Mouse (Mus musculus) CD4-positive helper T cell, adult 2 months (primary cell): ENCODE results near the gene Coq2.

Experiments used
- DNase-seq: peaks from one replicate; pipeline ENCODE4 v3.0.0-alpha.2; 2012; ENCODE audit warnings: low read depth, missing footprints, low spot score

The Coq2 gene

DNA sequence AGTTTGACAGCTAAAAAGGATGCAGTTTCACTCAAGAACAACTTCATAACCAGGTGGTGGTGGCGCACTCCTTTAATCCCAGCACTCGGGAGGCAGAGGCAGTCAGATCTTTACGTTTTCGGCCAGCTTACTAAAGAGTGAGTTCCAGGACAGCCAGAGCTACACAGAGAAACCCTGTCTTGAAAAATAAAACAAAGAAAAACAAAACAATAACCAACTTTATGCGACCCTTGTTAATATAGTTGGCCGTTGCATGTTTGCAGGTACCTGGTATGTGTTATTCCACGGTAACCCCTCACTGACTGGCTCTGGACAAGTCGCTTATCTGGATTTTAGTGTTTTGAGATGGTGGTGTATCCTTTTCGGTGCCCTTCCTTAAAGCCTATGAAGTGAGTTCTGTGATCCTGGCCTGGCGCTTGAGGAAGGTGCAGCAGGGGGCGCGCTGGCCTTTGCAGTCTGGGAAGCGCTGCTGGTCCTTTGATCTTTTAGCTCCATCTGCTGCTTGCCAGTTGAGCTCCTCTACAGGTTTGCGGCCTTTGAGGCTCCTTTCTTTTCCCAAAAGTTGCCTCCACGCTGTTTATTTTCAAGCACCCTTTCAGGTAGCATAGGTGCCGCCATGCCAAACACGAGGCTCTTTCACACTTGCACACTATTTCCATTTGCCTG is at the start of gene Coq2:
Coq2 (minus strand) TSS at position 430 of the 666 bp plus-strand sequence.
- DNase-seq: peak; percentile 81

DNA sequence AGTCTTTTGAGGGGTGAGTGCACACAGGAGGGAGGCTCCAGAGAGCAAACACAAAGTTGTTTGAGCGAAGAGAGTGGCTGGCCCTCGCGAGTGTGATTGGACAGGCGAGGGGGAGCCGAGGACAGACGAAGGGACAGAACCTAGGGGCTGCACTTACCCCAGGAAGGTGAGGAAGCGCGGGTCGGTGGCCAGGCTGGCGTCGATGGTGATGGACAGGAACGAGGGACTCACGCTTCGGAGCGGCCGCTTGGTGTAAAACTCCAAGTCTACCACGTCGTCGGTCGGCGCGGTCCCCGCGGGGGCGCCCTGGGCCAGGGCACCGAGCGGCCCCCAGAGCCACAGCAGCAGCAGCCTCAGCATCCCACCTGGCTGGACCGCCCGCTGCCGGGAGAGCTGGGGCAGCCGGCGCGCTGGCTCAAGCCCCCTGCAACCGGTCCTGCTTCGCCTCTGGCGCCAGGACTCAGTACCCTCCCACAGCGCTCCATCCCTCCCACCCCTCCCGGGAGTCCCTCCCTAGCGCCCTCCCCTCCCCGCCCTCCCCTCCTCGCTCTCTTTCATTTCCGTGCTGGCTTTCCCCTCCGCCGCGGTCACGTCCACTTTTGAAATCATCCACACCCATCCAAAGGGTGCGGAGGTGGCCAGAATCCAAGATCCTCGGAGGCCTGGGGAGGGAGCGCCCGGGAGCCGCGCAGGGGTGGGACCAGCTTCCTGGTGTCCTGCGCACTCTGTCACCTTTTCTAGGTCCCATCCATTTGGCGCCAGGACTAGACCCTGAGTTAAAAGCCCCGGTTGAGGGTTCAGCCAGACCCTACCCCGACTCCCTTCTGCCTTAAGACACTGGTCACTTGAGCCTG is 44.5 kb upstream of the Coq2 start, which contains the start of gene Hpse:
Hpse (minus strand) TSS at position 482 of the 854 bp plus-strand sequence.
- DNase-seq: peak; percentile 47

DNA sequence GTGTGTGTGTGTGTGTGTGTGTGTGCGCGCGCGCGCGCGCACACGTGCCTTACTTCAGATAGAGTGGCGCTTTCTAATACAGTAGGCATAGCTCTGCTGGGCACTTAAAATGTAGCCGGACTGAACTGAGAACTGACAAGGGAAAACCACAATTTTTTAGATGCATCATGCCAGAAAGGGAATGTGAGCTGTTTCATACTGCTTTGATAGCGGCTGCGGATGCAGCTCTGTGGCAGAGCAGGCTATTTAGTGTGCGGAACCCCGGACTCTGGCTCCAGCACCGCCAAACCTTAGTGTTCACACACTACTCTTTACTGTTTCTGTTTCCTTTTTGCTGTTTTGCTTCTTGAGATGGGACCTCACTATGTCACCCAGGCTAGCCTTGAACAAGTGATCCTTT is 41.8 kb upstream of the Coq2 start:
- no peak for DNase-seq

DNA sequence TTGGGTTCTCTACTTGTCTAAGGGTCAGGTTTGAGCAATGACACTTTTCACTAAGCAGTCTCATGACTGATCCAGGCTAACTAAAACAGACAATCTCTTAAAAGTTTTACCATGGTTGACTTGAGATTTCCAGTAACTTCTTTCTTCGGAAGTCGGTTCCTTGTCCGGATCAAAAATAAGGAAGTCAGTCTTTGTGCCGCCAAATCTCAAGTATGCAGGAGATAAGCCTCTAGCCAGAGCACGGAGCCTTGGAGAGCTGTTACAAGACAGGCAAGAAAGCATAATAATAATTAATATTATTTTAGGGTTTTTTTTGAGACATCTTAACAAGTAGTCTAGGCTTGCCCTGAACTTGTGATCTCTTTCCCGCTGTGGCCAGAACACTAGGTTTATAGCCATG is 36.3 kb upstream of the Coq2 start:
- DNase-seq: no peak

DNA sequence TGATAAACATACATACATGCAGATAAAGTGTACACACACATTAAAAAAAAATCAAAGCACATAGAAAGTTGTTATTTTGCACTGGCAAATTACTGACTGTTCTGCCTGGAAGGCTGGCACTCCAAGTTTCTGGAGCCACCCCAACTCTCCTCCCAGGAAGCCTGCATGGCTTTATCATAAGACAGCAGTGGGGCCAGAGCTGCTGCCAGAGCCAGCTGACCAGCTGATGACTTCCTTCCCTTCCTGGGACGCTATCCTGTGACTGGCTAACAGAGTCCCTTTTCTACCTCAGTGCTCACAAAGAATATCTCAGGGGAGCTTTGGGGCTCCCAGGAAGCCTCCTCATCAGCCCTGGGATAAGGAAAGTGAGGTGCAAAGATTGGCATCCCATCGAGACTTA is 35.1 kb upstream of the Coq2 start:
- DNase-seq: no peak

DNA sequence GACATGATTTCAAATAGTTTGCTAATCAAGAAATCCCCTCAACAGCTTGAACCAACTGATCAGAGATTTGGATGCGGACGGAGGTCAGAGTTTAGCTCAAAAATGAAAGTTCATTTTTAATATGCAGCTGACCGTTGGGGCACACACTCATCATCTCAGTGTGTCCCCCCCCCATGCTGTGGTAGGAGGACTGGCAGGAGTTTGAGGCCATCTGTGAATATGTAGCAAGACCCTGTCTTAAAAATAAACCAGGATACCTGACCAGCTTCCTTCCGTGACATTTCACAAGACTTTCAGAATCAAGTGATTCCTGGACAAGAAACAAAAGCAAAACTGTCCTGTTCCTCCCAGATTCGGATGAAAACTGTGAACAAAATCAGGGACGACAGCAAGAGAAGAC is 34.1 kb upstream of the Coq2 start:
- no peak for DNase-seq

DNA sequence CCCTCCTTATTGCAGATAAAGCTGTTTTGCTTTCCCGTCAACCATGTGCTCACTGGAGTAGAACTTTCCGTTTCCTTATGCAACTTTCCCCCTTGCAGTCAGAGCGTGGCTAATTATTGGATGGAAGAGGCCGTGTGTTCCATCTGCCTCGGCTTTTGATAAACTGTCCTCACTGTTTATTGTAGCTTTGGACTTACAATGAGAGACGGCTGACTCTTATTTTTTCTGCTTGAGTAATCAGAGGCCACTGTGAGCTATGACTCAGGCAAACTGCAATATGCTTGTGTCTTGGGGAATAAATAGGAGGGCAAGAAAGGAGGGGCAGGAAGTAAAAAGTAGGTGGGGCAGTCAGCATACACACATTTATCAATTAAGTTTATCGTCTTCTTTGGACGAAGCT is 31.7 kb upstream of the Coq2 start:
- DNase-seq: no peak

DNA sequence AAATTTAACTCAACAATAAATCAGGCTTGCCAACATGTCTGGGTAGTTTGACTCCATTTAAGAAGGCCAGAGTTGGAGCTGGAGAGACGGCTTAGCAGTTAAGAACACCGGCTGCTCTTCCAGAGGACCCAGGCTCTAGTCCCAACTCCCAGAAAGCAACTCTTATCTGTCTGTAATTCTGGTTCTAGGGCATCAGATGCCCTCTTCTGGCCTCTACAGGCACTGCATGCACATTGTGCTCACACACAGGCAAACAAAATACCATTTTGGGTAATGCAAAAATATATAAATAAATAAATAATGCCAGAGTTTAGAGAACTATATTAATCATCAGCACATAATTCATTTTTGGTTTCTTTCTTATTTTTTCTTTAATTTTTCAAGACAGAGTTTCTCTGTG is 29.3 kb upstream of the Coq2 start:
- DNase-seq: no peak

DNA sequence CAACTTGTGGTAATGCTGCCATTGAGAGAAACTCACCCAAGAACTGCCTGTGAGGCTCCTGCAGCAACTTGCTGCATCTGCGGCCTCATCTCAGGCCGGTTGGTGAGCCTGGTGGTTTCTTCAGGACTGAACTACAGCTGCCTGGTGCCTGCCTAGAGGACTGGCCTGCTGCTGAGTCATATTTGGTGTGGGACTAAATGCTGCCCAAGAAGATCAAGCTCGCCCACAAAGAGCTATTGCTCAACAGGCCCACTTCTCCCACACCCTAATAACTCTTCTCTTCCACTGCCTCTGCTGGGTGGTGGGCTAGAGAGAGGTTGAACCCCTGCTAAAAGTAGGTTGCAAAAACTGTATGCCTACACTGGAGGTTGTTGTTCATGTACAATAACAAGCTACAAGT is 27.4 kb upstream of the Coq2 start:
- DNase-seq: no peak

DNA sequence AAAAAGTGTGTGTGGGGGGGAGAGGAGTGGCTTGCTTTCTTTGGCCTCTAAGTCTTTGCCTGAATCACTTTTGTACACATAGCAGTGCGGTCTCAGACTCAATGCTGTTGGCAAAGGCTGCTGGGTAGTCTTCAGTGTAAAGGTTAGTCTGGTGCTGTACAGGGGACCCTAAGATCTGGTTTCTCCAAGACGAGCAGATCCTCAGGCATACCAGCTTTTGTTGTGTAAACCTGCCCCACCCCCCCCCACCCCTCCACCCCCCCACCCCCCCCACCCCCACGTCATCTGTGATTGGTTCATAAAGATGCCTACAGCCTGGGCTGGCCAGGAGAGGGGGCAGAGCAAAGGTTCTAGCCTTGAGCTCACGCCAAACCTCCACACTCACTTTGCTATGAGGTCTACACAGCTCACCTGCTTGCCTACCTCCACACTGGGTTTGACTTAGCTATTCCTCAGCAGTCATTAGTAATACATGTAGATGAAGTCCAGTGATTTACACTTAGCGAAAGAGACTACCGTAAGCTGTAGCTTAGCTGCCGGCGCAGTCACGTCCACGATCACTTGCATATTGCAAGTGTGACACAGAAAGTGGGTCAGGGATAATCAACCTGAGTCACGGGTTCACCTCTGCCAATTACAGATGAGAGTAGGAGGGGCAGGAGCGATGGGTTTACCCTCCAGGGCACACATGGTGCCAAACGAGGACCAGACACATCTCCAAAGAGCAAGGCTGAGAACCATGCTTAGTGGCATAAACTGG is 26.1 kb upstream of the Coq2 start:
- DNase-seq: no peak

DNA sequence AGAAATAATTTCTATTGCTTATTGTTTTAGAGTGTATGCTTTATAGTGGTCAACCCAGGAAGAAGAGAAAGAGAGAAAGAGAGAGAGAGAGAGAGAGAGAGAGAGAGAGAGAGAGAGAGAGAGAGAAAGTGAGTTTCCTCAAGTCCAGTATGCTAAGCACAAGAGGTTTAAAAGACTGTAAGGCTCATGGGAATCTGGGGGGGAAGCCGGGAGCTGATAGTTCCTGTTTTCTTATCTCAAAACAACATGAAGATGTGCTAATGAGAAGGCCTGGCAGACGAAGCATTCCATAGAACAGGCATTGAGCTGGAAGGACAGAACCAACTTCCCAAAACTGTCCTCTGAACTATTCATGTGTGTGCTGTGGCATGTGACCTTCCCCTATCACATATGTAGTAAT is 22.9 kb upstream of the Coq2 start:
- DNase-seq: no peak

DNA sequence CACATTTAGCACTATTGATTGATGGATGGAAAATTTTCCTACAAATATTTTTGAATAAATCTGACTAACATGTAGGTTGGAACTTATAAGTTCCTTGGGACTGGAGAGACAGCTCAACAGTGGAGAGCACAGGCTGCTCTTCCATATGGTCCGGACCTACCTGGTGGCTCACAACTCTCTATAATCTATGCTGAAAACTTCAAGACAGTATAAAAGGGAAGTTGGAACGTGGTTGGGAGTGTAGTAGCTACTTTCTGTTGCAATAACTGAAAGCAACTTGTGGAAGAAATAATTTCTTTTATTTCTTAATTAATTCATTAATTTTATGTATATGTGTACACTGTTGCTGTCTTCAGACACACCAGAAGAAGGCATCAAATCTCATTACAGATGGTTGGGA is 22.5 kb upstream of the Coq2 start:
- no peak for DNase-seq

DNA sequence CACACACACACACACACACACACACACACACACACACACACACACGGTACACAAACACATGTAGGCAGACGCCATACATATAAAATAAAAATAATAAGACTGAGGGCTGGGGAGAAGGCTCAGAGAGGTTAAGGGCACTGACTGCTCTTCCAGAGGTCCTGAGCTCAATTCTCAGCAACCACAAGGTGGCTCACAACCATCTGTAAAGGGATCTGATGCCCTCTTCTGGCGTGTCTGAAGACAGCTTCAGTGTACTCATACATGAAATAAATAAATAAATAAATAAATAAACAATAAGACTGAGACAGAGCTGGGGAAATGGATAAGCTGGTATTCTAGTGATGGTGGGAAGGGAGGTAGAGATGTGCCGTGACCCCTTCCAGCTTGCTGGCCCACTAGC is 10.7 kb upstream of the Coq2 start:
- DNase-seq: no peak

DNA sequence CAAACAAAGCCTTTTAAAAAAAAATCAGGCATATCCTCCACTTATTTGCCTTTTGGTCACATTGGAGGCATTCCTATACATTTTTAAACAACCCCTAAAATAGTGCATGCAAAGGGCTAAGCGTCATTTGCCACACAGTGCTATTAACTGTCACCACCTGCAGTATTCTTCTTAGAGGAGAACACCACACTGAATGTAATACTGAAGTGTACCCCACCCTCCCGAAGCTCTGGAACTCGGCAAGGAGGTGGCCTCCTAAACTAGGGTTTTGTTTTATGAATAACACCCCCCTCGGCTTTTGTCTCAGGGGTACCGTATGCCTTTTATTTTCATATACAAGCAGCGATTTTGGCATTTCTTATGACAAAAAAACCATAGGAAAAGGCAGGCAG is 5.6 kb upstream of the Coq2 start:
- DNase-seq: no peak

DNA sequence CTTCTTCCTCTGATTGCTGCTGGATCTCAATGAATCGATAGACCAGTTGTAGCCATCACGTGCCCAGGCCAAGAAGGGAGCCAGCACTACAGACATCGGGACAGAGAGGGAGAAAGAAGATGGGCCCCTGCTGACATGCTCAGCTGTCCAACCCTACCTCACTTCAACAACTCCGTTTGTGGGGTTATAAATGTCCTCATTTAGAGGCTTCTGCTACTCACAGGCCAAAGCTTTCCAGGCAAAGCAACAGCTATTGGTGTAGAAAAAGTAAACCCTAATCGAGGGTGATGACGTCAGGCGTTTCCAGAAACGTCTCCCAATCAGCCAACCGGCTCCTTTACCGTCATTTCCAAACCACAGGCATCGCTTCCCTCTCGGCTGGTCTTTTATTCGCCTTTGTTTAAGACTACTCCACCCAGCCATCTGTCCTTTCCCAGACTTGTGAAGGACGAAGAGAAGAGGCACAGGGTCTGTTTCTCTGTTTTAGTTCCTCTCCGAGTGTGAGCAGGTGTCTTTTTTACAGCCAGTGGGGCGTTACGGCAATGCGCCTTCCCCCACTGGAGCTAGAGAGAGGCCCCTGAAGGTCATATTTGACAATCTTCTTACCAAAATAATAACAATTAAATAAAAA is 5.1 kb upstream of the Coq2 start:
- DNase-seq: no peak

DNA sequence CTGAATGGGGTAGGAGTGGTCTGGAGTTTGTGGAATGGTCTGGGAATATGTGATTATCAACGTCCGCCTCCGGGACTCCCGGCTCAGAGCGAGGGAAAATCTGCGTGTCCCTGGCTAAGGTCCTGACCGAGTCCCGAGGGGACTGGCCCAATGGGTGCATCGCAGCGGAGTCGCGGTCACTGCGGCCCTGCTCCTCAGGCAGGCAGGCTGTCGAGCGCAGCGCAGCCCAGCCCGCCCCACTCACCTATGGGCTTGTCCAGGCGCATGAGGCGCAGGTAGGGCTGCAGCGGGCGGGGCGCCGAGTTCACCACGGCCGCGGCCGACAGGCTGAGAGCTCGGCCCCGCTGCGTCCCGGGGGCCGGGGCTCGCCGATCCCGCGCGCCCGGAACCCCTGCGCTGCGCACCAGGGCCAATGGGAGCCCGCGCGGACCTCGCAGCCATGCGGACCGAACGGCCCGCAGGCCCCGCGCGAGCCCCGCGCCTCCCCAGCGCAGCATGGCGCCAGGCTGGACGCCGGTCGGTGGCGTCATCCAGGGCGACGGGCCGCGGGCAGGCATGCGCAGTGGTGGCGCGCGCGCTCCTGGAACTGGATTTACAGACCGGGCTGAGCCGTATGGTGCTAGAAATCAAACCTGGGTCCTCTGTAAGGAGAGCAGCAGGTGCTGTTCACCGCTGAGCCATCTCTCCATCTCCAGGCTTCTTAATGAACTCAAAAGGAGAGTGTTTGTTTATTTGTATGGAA is 1.0 kb downstream of the Coq2 start:
- DNase-seq: peak; percentile 87

DNA sequence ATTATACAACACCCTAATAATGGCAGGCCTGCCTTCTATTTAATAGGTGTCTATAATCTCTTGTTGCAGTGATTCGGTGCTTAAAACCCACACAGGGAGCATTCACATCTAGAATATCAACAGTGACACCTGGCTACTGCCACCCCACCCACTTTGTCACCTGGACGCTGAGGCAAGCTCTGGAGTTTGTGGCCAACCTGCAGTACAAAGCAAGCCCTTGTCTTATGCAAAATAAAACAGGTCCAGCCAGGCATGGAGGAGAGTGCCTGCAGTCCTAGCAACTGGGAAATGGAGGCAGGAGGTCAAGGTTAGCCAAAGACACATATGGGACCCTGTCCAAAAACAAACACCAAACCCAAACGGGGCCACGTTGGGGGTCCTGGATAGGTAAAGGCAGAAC is 2.5 kb downstream of the Coq2 start:
- no peak for DNase-seq

DNA sequence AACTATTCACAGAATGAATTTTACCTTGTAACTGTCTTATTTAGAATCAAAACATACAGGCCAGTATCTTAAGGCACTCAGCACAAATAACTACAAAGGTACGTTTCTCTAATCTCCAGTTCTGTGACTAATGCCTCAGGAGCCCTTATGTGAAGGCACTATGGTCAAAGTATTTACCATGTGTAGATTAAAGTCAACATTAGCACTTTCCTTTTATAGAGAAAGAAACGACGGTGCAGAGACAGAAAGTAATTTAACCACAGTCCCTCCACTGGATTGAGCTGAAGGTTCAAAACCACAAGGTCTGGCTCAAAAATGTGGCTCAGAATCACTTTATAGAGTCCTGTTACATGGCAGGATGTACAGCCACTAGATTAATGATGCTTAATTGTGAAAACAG is 3.0 kb downstream of the Coq2 start:
- no peak for DNase-seq

DNA sequence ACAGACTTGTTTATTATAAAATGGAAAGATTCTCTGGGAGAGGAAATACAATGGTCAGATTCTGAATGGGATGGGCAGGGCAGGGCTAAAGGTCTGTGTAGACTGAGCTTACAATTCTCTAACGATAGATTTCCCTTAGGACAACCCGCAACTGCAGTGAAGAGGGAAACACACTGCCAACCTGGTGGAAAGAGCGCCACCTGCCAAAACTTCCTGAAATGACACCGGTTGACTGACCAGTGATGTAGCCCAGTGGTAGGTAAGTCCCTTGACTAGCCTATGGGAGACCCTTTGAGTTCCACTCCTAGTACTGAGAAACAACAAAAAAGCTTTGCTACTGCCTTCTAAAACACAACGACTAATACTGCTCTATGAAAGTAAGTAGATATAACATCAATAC is 3.5 kb downstream of the Coq2 start:
- peak; percentile 33 for DNase-seq

DNA sequence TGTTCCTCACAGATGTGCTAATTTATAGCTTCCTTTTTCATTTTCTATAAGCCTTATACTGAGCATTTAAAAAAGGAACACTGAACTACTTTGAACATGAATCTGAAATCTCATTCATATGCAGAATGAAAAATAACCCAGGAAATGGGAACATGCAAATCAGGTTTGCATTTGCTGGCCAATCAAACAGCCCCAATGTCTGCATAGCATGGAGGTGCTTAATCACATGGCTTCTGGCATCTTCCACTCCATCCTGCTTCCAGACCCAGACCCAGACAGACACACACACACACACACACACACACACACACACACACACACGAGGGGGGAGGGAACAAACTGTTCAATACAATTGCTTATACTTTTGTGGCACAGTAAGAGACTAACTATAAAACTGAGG is 8.0 kb downstream of the Coq2 start:
- no peak for DNase-seq

DNA sequence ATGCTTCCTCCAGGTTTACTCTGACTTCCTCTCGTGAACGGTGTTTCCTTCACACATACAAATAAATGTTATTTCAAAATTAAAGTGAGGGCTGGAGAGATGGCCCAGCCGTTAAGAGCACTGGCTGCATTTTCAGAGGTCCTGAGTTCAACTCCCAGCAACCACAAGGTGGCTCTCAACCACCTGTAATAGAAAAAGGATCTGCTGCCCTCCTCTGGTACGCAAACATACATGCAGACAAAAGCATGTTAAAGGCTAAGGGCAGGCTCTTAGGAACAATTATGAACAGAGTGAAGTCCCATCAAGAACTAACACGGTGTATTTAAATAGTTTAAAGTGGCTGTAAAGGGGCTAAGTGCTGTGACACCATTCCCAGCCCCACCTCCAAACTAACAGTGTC is 11.1 kb downstream of the Coq2 start:
- peak; percentile 74 for DNase-seq
